Mouse (Mus musculus) left cerebral cortex, postnatal 25 days (tissue): ENCODE data around the gene Scd3. TPM values are rescaled to one million over a fixed set of nuclear protein-coding genes. Genes with fewer than 3 reads are reported as not detected.
A peak's percentile ranks its signal among the peaks of the same experiment; 100 is the strongest.
"Not testable (repeated sequence)": the region's sequence is repeated elsewhere in the genome, so short reads cannot be mapped to it uniquely, and the experiment has no call there.

Source experiments
- DNase-seq, 2 experiments: peaks; one replicate each; pipeline ENCODE4 v3.0.0; 2022; ENCODE audit warnings: low spot score in 2 of 2, mixed read lengths in 1 of 2
- intact Hi-C: fragments of 180-260 bp; cut with DNase I; formaldehyde crosslinking; loops from one replicate; pipeline ENCODE4 v1.15.1; 2025
- total RNA-seq, 2 experiments: library from RNA; stranded (reverse); gene quantifications; 2 replicates each; pipeline ENCODE4 v1.2.3; 2021

The Scd3 gene
- total RNA-seq, 2 experiments from 2014 or later = 2.2 to 3.2 TPM

DNA sequence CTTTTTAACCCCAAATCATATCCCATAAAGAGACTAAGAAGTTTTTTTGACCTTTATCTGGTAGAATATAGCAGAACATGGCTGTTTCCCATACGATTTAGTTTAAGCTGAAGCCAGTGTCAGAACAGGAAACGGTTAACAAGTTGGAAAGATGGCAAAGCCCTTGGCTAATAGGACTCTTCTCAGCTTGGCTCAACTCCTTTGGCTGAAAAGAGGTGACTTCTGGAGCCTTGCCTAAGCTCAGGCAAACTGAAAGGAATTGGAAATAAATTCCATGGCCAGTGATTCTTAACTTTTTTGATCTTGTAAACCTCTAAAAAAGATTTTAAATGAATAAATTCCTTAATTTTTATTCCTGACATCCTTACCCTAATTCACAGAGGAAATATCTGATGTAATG, 26.7 kb downstream of the Scd3 start:
- DNase-seq = no peak
- intact Hi-C loops = no loop called here

DNA sequence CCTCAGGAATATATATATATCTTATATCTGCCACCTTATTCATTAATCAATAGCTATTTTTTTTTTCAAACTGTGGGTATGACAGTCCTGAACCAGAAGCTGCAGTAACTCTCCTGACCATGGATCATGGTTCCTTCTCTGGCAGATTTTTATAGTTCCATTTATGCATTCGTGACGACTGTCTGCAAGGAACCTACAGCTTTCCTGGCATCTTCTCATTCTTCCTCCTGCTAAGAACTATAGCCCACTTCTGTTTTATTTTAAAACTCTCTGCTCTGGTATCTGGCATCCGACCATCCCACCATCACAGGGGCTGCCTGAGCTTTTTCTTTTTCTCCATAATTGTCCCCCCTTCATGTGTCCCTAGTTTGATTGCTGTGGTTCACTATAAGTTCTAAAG, 27.1 kb downstream of the Scd3 start:
- DNase-seq = peak in 1 of 2 experiments; percentile 59
- intact Hi-C loops = no loop called here

DNA sequence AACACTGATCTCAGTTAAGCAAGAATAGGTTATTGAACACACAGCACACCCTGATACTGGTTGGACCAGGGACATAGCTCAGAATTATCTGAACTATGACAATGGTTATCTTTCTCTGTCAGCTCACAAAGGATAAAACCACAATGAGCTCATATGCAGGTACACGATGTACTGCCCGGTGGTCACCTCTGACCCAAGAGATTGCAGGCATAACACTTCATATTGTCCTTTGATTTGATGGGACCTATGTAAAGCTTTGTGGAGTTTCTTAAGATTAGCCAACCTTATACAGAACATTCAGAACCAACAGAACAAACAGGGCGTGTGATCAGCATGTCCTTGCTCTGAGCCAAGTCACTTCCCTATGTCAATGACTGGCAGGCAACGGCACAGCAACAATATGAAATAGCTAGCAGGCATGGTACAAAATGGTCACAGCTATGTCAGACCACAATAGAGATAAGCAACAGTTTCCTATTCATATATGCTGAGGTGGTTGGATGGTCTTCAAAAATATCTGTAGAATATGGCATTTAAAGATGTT, 28.6 kb downstream of the Scd3 start:
- no peak for DNase-seq
- intact Hi-C loops = no loop called here

DNA sequence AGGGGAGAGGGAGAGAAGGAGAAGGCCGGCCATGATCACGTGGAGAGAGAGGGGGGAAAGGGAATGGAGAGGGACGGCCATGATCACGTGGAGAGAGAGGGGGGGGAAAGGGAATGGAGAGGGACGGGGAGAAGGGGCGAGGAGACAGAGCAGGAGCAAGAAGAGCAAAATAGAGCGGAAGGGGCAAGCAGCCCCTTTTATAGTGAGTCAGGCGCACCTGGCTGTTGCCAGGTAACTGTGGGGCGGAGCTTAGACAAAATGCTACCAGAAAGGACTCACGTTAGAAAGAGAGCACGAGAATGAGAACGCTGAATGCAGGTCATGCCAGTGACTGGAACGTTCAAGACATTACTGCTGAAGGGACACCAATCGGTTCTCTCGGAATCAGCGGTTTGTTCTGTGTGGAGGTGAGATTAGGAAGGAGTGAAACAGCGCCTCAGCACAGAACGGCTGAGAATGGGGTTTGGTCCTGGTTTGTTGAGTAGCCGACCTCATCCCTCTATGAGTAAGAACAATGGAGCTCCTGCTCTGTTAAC, 34.5 kb downstream of the Scd3 start:
- intact Hi-C loops = no loop called here
- no peak for DNase-seq

DNA sequence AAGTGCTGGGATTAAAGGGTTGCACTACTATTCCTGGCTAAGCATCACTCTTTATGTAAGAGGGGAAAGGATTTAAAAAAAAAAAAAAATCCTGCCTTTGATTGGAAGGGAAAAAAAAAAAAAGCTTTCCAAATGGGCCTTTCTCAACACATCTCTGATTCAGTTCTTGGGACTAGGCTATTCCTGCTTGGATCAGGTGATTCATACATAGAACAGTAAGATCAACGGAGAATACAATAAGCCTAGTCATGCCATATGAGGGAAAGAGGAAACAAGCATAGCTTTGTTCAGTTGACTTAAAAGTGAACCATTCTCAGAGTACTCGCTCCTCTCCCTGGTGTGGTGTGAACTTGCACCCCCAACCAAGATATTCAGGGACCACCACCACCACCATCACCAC, 35.8 kb downstream of the Scd3 start:
- DNase-seq = no peak
- intact Hi-C loops = no loop called here

DNA sequence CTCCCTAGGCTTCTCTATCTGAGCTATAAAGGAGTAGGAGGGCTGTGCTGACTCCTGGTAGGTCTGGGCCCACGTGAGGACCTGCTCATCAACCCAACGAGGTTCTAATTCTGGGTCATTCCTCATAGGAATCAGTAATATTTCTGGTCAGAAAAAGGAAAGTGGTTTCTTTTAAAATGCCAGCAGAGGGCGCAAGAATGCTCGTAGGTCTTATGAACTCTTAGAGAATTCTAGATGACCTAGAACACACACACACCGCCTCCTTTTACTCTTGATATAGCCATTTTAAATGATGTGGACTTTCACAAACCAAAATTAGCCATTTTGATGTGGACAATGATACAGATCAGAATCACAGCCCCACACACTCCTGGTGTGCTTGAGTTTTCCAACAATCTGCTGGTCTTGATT, 42.7 kb downstream of the Scd3 start:
- peak; percentile 18 to 34 for DNase-seq
- intact Hi-C loops = loop anchor here (5.0 kb wide), 1 partner anchor 172 kb away; no protein-coding TSS in a partner anchor

DNA sequence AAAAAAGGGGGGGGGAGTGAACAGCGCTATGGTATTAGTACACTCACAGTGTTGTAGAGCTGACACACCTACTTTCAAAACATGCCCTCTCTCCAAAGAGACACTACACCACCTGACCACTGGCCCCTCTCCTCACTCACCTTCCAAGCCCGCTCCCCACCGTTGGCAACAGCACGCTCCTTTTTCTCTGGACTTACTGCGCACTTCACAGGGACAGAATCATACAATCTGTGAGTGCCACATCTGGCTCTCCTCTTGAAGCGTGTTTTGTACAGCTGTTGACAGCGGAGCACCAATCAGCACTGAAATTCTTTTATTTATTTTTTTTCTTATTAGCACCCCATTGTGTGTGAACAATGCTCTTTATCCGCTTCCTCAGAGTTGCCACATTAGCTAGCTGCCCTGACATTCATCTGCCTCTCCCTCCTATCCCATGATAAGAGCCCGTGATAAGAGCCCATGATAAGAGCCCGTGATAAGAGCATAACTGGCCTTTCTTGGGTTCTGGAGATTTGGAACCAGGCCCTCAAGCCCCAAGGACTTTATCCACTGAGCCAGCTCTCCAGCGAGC, 43.4 kb downstream of the Scd3 start:
- DNase-seq = no peak
- intact Hi-C loops = loop anchor here (5.0 kb wide), 1 partner anchor 171 kb away; no protein-coding TSS in a partner anchor

DNA sequence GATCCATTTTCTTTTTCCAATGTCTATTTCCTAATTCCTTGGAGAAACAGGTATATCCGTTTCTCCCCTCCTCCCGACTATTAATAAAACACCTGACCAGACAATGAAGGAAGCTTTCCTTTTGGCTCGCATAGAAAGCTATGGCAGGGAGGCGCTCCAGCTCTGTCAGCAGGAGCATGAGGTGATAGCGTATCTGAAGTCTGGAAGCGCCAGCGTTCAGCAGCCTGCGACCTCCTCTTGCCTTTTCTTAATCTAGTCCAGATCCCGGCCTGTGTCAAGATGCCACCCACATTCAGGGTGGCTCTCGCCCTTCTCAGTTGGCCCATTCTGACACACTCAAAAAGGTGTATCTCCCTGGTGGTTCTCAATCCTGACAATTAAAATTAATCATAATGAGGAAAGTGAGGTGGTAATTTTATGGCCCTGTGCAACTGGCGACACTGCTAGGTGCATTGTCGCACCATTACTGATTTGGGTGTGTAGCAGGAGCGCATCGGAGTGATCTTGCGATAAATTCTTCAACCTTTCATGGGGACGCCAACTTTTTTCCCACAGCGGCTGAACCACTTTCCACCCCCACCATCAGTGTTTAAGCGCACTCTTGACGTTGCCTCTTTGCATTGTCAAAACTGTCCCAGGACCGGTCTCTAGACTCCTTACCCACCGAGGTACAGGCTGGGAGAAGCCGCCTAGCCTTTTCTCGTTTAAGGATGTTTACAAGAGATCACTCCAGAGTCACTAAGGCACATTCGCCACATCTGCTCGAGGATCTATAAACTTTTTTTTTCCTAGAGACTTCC, 44.4 kb downstream of the Scd3 start:
- intact Hi-C loops = loop anchor here (1.0 to 5.0 kb wide), 2 partner anchors 47 to 170 kb away; no protein-coding TSS in a partner anchor
- no peak for DNase-seq

DNA sequence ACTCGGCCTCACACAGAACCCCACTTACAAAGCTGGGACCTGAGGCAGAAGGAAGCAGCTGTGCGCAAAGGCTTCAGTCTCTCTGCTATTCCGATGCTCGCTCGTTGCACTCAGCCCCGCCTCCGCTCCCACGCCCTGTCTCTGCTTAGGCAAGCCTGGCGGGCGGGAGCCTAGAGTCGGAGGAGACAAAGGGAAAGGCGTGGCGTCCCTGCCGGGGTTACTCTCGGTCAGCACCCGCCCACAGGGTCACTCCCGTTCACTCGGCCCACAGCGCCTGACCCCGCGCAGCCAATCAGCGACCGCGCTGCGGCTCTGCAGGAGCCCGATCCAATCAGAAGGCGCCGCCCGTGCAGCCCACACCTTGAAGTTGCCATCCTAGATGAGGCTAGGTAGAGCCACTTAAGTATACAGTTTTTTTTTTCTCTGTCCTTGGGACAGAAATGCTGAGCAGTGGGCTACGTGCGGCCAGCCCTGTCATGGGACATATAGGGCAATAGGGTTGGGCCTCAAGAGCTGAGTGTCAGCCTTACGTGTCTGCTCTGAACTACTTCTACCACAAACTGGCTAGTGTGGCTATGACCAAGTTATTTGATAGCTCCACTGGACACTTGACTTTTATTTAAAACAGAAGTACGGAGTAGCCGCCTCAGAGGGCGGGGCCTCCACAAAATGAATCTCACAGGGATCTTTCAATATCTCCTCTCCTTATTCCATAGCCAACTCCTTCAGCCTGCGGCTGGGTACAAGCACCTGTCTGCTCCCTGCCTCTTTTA, 45.2 kb downstream of the Scd3 start:
- peak; percentile 89 to 93 for DNase-seq
- intact Hi-C loops = loop anchor here (1.0 to 5.0 kb wide), 2 partner anchors 46 to 169 kb away; no protein-coding TSS in a partner anchor

DNA sequence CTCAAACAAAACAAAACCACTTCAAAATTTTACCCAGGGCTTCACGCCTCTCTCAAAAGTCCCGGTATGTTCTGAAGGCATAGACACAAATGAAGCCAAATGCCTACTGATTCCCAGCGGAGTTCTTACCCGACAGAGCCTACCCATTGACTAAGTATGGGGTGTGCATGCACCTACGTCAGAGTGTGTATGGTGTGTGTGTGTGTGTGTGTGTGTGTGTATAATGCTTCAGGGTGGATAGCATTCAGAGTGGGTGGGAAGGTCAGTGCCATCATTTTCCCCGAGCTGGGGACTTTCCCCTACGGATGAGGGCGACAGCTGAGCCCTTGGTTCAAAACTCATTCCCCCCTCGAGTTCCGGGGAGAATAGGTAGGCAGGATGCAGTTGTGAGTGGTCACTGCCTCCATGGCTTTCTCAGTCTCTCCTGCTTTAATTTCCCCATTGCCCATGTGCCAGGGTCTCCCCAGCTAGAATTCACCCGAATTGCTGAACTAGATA, 45.8 kb downstream of the Scd3 start:
- intact Hi-C loops = loop anchor here (1.0 to 5.0 kb wide), 2 partner anchors 45 to 168 kb away; no protein-coding TSS in a partner anchor
- no peak for DNase-seq

DNA sequence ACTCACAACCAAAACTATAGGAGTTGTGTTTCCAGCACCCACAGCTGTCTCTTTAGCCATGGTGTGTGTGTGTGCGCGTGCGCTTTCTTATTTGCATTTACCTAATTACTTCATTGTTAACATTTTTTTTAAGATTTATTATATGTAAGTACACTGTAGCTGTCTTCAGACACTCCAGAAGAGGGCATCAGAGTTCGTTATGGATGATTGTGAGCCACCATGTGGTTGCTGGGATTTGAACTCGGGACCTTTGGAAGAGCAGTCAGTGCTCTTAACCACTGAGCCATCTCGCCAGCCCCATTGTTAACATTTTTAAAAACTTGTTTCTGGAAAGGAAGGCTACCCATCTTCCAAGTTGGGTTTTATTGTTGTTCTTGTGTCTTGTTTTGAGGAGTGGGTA, 48.1 kb downstream of the Scd3 start:
- intact Hi-C loops, DNase-seq: not testable (repeated sequence)

DNA sequence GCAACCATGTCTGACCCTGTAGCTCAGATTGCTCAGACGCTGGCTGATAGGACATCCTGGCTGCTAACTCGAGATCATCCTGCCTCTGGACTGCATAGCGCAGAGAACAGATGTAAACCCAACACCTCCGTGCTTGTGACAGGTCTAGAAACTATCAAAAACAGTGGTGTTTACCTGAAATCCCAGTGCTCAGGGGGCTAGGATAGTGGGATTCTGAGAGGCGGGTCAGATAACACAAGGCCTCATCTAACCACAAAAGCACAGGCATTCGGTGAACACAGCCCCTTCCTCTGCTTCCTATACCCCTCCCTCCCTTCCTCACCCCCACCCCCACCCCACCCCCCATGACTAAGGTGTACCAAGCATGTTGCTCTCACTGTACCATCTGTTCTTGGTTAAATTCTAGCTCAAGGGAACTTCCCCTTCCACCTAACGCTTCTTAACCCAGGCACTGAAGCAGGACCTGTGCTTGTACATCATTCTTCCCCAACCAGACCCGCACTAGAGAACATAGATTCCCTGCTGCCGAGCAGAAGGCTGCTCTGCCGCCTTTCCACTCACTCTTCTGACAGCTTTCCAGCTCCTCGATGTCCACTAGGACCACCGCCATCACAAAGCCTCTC, 49.0 kb downstream of the Scd3 start:
- intact Hi-C loops = no loop called here
- no peak for DNase-seq

DNA sequence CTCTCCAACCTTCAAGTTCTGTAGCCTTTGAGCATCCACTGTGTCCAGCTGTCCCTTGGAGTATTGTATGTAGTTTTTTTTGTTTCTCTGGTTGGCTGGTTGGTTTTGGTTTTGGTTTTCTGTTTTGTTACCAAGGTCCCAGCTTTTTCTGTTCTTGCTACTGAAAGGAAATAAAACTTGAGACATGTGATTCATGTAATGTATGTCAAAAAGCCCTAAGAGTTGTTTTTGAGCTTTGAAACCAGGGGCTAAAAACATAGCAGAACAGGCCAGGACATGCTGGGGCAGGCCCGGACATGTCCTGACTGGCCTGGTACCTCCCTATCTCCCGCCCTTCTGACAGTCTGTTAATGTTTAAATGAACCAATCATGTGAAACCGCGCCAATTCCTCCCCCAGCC, 51.0 kb downstream of the Scd3 start:
- DNase-seq, intact Hi-C loops: not testable (repeated sequence)

DNA sequence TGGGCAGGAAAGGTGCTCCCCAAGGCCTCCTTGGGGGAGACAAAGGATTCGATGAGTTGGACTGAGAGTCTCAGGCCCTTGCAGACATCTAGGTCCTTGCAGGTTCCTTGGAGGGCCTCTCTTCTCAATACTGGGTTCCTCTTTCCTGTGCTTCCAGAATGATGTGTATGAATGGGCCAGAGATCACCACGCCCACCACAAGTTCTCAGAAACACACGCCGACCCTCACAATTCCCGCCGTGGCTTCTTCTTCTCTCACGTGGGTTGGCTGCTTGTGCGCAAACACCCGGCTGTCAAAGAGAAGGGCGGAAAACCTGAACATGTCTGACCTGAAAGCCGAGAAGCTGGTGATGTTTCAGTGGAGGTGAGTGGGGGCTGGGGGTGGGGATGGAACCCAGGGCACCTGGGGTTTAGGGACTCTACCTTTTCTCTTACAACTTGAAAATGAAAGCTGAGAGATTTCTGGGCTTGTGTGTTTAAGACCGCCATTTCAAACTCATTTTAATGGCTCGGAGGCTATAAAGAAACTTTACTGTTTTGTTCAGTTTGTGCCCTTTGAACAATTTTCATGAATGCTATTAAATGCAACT, 54.4 kb downstream of the Scd3 start:
- no peak for DNase-seq
- intact Hi-C loops = no loop called here

DNA sequence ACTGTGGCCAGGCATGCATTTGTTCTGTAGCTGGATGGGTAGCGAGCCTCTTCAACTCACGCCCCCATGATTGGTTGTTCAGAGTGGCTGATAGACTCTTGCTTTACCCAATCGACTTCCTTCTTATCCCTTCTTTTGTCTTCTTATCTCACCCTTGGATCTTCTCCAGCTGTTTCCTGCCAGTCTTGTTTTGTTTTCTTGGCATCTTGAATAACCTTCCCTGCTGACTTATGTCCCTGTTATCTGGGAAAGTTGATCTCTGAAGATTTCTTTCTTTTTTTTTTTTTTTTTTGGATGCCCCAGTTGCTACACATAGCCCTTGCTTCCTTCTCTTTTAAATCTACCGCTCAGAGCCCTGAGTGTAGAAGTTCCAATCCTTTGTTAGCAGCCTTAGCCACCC, 56.4 kb downstream of the Scd3 start:
- intact Hi-C loops = no loop called here
- DNase-seq = no peak

DNA sequence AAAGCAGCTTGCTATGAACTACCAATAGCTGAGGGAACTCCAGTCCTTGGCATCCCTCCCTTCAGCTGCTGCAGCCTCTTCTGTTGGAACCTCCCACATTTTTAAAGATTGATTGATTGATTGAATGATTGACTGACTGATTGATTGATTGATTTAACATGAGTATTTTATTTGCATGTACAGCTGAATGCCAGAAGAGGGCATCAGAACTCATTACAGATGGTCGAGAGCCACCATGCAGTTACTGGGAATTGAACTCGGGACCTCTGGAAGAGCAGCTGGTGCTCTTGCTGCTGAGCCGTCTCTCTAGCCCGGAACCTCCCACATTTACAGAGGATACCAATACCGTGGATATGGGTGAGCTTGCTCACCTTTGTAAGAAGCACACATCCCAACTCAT, 57.4 kb downstream of the Scd3 start:
- intact Hi-C loops = no loop called here
- no peak for DNase-seq

DNA sequence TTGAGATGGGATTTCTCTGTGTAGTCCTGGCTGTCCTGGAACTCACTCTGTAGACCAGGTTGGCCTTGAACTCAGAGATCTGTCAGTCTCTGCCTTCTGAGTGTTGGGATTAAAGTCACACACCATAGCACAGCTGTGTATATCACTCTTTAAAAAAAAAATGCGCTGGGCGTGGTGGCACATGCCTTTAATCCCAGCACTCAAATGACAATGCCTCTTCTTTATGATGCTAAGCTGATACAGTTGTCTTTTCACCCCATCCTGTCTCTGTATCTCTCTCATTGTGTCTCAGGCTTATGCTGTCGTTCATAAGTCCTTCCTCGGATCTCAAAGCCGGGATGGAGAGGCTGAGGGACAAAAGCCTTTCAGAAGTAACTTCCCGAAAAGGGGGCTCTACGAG, 58.7 kb downstream of the Scd3 start:
- intact Hi-C loops = no loop called here
- no peak for DNase-seq

DNA sequence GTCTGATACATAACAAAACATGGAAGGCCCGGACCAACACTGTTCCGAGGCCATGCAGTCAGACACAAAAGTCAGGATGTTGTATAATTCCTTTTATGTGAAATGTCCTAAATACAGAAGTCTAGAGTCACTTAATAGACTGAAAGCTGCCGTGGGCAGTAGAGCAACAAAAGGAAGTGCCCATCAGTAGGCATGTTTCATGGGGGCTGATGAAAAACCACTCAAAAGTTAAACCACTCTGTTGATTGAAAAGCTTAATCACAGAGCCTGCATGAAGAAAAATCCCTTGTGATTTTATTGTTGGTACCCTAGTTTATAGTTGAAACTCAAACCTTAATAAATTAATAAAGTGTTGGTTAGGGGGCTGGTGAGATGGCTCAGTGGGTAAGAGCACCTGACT, 60.5 kb downstream of the Scd3 start:
- intact Hi-C loops = no loop called here

DNA sequence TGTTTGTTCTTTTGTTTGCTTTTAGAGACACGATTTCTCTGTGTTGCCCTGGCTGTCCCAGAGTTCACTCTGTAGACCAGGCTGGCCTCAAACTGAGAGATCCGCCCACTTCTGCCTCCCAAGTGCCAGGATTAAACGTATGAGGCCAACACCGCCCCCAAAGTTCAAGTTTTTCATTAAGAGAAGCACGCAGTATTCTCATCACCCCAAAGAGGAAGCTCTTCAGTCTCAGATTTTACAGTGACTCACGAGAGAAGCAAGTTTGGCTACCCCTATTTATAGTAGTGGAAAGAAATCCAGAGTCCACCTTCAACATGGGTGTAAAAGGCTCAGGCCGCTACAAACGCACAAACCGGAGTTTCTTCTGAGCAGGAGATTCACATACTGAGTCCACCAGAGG, 61.2 kb downstream of the Scd3 start:
- no peak for DNase-seq
- intact Hi-C loops = no loop called here

More for the DNA sequence above, 60.5 kb downstream of the Scd3 start:
- no peak for DNase-seq
